ENCODE assay signal across 20 mouse cellular contexts in the genomic region with DNA sequence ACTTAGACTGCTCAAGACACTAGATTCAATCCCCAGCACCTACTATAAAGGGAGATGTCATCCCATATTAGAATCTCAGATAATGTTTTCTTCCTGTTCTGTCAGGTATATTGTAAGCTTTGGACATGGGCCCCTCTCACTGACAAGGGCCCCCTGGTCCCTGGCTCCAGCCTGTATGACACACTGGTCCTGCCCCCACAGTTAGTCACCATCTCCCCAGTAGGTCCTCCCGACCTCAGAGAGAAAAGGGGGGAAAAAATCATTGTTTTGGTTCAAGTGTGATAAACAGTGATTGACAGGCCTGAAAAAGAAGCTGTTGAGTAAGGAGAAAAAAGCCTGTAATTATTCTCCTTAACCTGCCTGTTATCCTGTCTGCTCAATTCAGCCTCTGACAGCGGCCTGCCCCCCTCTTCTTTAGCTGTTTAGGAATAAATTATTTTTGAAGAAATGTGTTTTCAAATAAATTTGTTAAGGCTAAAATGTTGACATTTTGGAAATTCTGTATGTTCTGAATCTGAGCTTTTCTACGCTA.
"Had no signal": no experiment of that assay in that cellular context is flagged by ENCODE, and none has a peak within 500 bp of the region (broad histone marks: within the 10 kb centered on the region; RNA-seq: fewer than 3 reads in every experiment).

No protein-coding gene starts in this region.

- H3K27me3 ChIP-seq: kidney, embryonic 15.5 days; limb, embryonic 12.5 days; limb, embryonic 15.5 days; liver, embryonic 15.5 days; lung, embryonic 15.5 days; neural tube, embryonic 13.5 days had no signal

- H3K27ac ChIP-seq: kidney, embryonic 15.5 days; limb, embryonic 12.5 days; limb, embryonic 15.5 days; liver, embryonic 15.5 days; lung, embryonic 15.5 days; neural tube, embryonic 13.5 days had no signal

- H3K4me1 ChIP-seq: kidney, embryonic 15.5 days; limb, embryonic 12.5 days; limb, embryonic 15.5 days; lung, embryonic 15.5 days; neural tube, embryonic 13.5 days had no signal

- H3K4me3 ChIP-seq: kidney, embryonic 15.5 days; limb, embryonic 12.5 days; limb, embryonic 15.5 days; liver, embryonic 15.5 days; lung, embryonic 15.5 days; myocyte; neural tube, embryonic 13.5 days had no signal

- H3K36me3 ChIP-seq: kidney, embryonic 15.5 days; limb, embryonic 12.5 days; limb, embryonic 15.5 days; liver, embryonic 15.5 days; lung, embryonic 15.5 days; neural tube, embryonic 13.5 days had no signal

- H3K4me2 ChIP-seq: kidney, embryonic 15.5 days; limb, embryonic 12.5 days; limb, embryonic 15.5 days; liver, embryonic 11.5 days; liver, embryonic 15.5 days; lung, embryonic 15.5 days; neural tube, embryonic 13.5 days had no signal

- H3K9ac ChIP-seq: kidney, embryonic 15.5 days; limb, embryonic 12.5 days; limb, embryonic 15.5 days; liver, embryonic 15.5 days; lung, embryonic 15.5 days; neural tube, embryonic 13.5 days had no signal

- H3K9me3 ChIP-seq: kidney, embryonic 15.5 days; limb, embryonic 12.5 days; limb, embryonic 15.5 days; liver, embryonic 15.5 days; lung, embryonic 15.5 days; neural tube, embryonic 13.5 days had no signal

- DNase-seq: kidney, adult 11 months; kidney, adult 8-10 months; kidney, postnatal 10 days; kidney, postnatal 36 days; left cerebral cortex, postnatal 4 days; lung, adult 18-20 months; lung, postnatal 10 days; lung, postnatal 4 days; retina, postnatal 1 day; right cerebral cortex, postnatal 25 days; thymus, adult 18-20 months; thymus, postnatal 36 days had no signal
